Mouse (Mus musculus) spleen, adult 2 months (tissue): ENCODE measurements around the gene Olfr463.

Source experiments
- CTCF ChIP-seq: fragments of 200-500 bp; IDR thresholded peaks from 2 replicates; pipeline ENCODE4 v1.5.1; 2011; ENCODE audit warnings: mild to moderate bottlenecking, inconsistent platforms; ENCODE audit not compliant: insufficient read depth, insufficient read length, insufficient replicate concordance; ENCODE audit errors: extremely low read depth
- POLR2A ChIP-seq: fragments of 200-500 bp; IDR thresholded peaks from 2 replicates; pipeline ENCODE4 v1.6.1; 2011; ENCODE audit warnings: low read depth, low read length, inconsistent platforms

GRCm38 (mm10) chr11:87879826-87880225 is 17.4 kb downstream of the Olfr463 start:
- TF ChIP-seq POLR2A (no peak), CTCF (no peak)
